Mouse (Mus musculus): ENCODE results near the gene B3galt6.

DNA sequence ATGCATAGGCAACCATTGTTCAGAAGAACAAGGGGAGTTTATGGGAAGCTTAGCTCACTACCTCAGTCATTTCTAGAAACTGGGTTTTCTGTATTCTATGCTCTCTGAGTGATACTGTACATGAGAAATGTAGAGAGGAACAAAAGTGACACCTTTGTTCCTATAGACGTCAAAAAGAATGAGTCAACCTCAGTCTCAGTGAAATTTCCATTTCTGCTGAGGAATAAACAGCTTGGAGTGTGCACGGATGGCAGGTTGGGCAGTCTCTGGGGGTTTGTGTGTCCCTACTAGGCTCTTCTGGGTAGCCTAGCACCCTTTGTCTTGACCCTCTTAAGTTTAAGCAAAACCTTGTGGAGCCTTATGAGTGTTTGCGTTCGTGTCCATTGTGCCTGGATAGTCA, 15.9 kb upstream of the B3galt6 start:
- TF ChIP-seq MAX (IDR thresholded peaks at IDR 0.05), result no peak
- no peak for TF ChIP-seq CTCF (IDR thresholded peaks at IDR 0.05; ENCODE audit: control insufficient read depth, insufficient read depth, insufficient read length)

All from C2C12 (cell line).